Mouse (Mus musculus) layer of hippocampus, adult 2 months (tissue): ENCODE results near the gene Adamtsl2. TPM values are rescaled to one million over a fixed set of nuclear protein-coding genes. Genes with fewer than 3 reads are reported as not detected.

Source experiments
- DNase-seq, 2 experiments: peaks; one replicate each; pipeline ENCODE4 v3.0.0; 2022; ENCODE audit warnings: low spot score in 2 of 2
- H3K27ac ChIP-seq: fragments of 200-600 bp; 2 replicates; pipeline ENCODE4 v1.8.1; 2022
- H3K4me3 ChIP-seq: fragments of 200-600 bp; 2 replicates; pipeline ENCODE4 v1.8.1; 2022; ENCODE audit warnings: mild to moderate bottlenecking
- CTCF ChIP-seq: fragments of 200-600 bp; conservative IDR thresholded peaks from 2 replicates; pipeline ENCODE4 v1.8.1; 2022; ENCODE audit warnings: antibody characterized with exemption, mild to moderate bottlenecking, moderate library complexity
- long read RNA-seq, 2 experiments: library from polyadenylated mRNA; stranded (forward); transcript quantifications; one replicate each; pipeline ENCODE4 v2.0.0; 2021; ENCODE audit warnings: borderline mapping rate in 2 of 2
- total RNA-seq, 2 experiments: library from RNA; stranded (reverse); gene quantifications; 2 replicates each; pipeline ENCODE4 v1.2.3; 2021

Gene Adamtsl2
- total RNA-seq = 10 to 100 TPM; 12.8 to 18.1 TPM
- long read RNA-seq, experiment 1, partial matches to known transcripts = 2 of 2 reads
- long read RNA-seq, experiment 1, other reads (novel, unspliced or antisense) = 0 of 2 reads
- long read RNA-seq, experiment 2, partial matches to known transcripts = 1 of 2 reads
- long read RNA-seq, experiment 2, other reads (novel, unspliced or antisense) = 1 of 2 reads

- peak; percentile 46 to 59 for DNase-seq
- TF ChIP-seq CTCF = peak; percentile 20
- Histone ChIP-seq H3K4me3 (peak within 1 kb of the TSS; percentile 23), H3K27ac (peak within 1 kb of the TSS; percentile 8; the same call in 1 of the 2 replicates)
Observed at GRCm38 (mm10) chr2:27079152-27079584, at the start of gene Adamtsl2. Gene Adamtsl2 (plus strand): TSS chr2:27079379.

DNA sequence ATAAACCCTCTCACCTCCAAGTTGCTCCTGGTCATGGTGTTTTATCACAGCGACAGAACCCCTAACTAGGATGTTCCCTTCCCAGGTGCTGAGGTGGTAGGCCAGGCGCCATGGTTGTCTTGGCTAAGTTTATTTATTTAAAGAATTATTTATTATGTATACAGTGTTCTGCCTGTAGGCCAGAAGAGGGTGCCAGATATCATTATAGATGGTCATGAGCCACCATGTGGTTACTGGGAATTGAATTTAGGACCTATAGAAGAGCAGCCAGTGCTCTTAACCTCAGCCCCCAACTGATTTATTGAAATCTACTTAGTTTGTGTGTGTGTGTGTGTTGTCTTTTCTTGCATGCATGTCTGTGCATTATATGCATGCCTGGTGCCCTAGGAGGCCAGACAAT lies 46.8 kb upstream of the Adamtsl2 start:
- Histone ChIP-seq H3K27ac (no peak overlapping the region), H3K4me3 (no peak overlapping the region)
- DNase-seq = no peak
- peak; percentile 40 for TF ChIP-seq CTCF

GRCm38 (mm10) chr2:27036003-27036402 lies 43.2 kb upstream of the Adamtsl2 start:
- no peak overlapping the region for H3K4me3 ChIP-seq
- TF ChIP-seq CTCF = no peak
- no peak for DNase-seq

GRCm38 (mm10) chr2:27037008-27037407 lies 42.2 kb upstream of the Adamtsl2 start:
- H3K27ac ChIP-seq = no peak overlapping the region
- DNase-seq = no peak
- H3K4me3 ChIP-seq = no peak overlapping the region
- TF ChIP-seq CTCF = no peak

More at GRCm38 (mm10) chr2:27036003-27036402, 43.2 kb upstream of the Adamtsl2 start:
- no peak overlapping the region for H3K27ac ChIP-seq

GRCm38 (mm10) chr2:27038596-27038995 lies 40.6 kb upstream of the Adamtsl2 start:
- H3K27ac ChIP-seq = no peak overlapping the region
- no peak overlapping the region for H3K4me3 ChIP-seq
- TF ChIP-seq CTCF = peak; percentile 97
- peak; percentile 74 to 85 for DNase-seq

GRCm38 (mm10) chr2:27039286-27039685 lies 39.9 kb upstream of the Adamtsl2 start:
- TF ChIP-seq CTCF = peak; percentile 69
- DNase-seq = no peak
- Histone ChIP-seq H3K27ac (no peak overlapping the region), H3K4me3 (no peak overlapping the region)

DNA sequence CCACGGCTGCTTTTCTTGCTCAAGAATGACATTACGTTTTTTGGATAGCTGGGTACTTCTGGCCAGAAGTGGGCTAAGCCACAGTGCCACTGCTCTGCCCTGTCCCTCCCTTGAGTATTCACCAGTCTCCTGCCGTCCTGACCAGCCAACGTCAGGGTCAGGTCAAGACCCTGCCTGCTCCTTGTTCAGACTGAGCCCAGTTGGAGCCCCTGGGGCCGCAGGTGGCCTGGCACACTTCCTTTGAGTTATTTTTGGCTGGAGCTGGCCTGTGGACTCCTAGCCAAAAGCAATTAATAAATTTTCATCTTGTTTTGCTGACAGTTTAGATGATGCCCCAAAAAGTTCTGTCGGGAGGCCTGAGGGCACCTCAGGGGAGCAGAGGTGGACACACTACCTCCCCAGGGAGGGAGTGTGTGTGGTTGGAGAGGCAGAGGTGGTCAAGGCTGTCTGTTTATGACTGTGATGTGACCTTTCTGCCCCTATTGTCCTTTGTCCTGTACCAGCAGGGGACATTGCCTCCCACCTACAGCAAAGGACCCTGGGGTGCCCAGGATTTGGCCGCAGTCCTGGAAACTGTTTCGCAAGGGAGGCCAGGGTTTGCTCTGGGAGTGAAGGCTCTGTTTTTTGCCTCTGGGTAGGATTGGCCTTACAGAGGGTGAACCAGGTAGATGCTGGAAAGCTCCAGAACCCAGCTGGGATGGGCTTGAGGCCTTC lies 36.9 kb upstream of the Adamtsl2 start:
- no peak for TF ChIP-seq CTCF
- Histone ChIP-seq H3K27ac (no peak overlapping the region), H3K4me3 (no peak overlapping the region)
- no peak for DNase-seq

- Histone ChIP-seq H3K4me3 (no peak overlapping the region), H3K27ac (peak overlapping the region; percentile 18; the same call in 1 of the 2 replicates)
- peak; percentile 89 for TF ChIP-seq CTCF
- DNase-seq = peak; percentile 89
Observed at GRCm38 (mm10) chr2:27043461-27043860, 35.7 kb upstream of the Adamtsl2 start.

DNA sequence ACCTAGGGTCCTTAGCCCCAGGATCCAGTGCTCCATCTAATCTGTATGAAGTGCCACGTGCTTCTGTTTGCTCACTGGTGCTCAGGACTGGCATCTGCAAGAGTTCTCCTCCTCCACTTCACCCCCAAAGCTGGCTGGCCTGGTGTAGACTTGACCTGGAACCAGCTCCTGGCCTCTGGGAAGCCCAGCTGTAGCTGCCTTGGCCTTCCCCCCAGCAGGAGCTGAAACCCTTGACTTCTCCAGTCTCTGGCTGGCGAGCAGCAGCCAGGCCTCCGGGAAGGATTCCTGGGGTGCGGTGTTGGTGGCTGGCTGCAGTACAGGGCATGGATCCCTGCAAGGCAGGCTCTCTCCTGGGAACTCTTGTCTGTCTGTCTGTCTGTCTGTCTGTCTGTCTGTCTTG lies 35.0 kb upstream of the Adamtsl2 start:
- Histone ChIP-seq H3K4me3 (no peak overlapping the region), H3K27ac (peak overlapping the region; percentile 18; the same call in 1 of the 2 replicates)
- TF ChIP-seq CTCF = no peak
- DNase-seq = no peak

GRCm38 (mm10) chr2:27044641-27045040 lies 34.5 kb upstream of the Adamtsl2 start:
- Histone ChIP-seq H3K27ac (no peak overlapping the region), H3K4me3 (no peak overlapping the region)
- no peak for DNase-seq
- TF ChIP-seq CTCF = no peak

DNA sequence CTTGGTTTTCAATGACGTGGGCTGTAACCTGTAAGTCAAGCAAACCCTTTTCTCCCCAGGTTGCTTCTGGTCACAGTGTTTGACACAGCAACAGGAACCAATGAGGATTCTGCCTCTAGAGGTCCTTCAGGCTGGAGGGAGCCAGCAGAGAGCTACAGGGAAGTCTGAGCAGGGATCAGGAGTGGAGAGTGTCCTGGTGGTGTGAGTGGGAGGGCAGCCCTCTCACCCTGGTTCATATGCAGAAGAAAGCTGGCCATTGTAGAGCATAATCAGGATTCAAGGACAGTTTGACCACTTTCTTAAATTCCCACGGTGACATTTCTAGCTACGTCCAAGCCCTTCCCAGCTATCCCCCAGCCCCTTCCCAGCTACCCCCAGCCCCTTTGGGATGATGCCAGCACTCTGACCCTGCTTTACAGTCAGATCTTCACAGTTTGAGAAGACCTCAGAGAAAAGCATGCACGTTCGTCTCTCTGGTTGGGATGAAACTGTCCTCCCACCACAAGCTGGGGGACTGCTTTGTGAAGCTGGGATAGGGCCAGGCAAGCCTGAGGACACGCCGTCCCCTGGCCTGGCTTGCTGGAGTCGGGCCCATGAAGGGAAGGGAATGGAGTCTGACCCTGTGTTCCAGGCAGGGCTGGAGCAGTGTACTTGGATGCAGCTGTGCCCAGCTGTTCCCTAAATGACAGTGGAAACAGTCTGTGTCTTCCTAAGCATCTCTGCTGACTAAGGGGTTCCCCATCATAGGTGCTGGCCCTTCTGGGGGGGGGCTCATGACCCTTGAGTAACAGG lies 33.0 kb upstream of the Adamtsl2 start:
- no peak for TF ChIP-seq CTCF
- Histone ChIP-seq H3K27ac (peak overlapping the region; percentile 18; the same call in 1 of the 2 replicates), H3K4me3 (no peak overlapping the region)
- DNase-seq = no peak

DNA sequence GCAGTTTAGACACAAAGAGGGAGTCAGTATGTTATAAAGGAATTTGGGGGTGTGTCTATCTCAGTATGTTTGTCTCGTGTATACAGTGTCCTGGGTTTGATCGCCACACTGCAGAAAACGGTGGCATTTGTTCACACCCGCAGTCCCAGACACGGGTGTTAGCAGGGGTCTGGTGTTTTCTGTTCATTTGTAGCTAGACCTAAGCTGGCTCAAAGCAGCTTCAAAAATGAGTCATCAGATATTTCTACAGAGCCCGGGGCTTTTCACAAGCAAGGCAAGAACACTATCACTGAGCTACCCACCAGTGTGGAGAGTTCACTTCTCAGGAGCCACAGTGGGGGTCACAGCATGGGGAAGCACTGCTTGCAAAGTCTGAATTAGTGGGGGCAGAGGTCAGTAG lies 29.8 kb upstream of the Adamtsl2 start:
- H3K27ac ChIP-seq = no peak overlapping the region
- TF ChIP-seq CTCF = no peak
- no peak for DNase-seq
- no peak overlapping the region for H3K4me3 ChIP-seq

- DNase-seq = no peak
- H3K27ac ChIP-seq = no peak overlapping the region
Observed at GRCm38 (mm10) chr2:27058251-27058650, 20.9 kb upstream of the Adamtsl2 start.

More at GRCm38 (mm10) chr2:27058251-27058650, 20.9 kb upstream of the Adamtsl2 start:
- no peak for TF ChIP-seq CTCF
- no peak overlapping the region for H3K4me3 ChIP-seq
